Mouse (Mus musculus) urinary bladder, postnatal 0 days (tissue): ENCODE data around the gene Gm11595. TPM values are rescaled to one million over a fixed set of nuclear protein-coding genes. Genes with fewer than 3 reads are reported as not detected.

ENCODE experiments used
- polyA plus RNA-seq: library from polyadenylated mRNA; unstranded; fragments of >200 nt; fragmentation: Nextera tagmentation; extraction: Ambion mirVana; gene quantifications from 2 replicates; pipeline ENCODE4 v1.2.1, GENCODE M21; 2015

The Gm11595 gene
- polyA plus RNA-seq = not detected in 2 replicates

GRCm38 (mm10) chr11:99772813-99773212 is at the start of gene Gm11595:
Gene Gm11595 (minus strand): TSS chr11:99772913.

GRCm38 (mm10) chr11:99815566-99815965 is 42.9 kb upstream of the Gm11595 start, which contains the start of gene Gm11564:
Gene Gm11564 (minus strand): TSS chr11:99815666.

GRCm38 (mm10) chr11:99809792-99810191 is 37.1 kb upstream of the Gm11595 start, which contains the start of gene Krtap4-13:
Gene Krtap4-13 (minus strand): TSS chr11:99809892.

DNA sequence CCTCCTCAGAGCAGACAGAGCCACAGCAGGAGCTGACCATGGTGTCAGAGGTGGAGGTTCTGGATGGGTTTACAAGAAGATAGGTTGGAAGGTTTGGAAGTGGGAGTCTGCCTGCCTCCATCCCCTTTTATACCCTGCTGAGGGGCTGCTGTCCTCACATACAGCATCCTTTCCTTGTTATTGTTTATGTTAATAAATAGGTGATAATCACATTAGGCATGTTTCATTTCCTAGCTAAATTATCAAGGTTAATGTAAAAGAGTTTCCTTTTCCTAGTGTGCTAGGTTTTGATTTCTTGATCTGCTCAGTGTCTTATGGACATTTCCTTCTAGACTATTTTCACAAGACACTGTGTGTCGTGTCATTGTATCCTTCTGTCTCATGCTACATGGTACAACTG is 31.6 kb upstream of the Gm11595 start, which contains the start of gene Gm11554:
Gene Gm11554 (minus strand): TSS at position 101 of the 400 bp plus-strand sequence.

GRCm38 (mm10) chr11:99798832-99799231 is 26.1 kb upstream of the Gm11595 start, which contains the start of gene Gm11569:
Gene Gm11569 (minus strand): TSS chr11:99798932.

DNA sequence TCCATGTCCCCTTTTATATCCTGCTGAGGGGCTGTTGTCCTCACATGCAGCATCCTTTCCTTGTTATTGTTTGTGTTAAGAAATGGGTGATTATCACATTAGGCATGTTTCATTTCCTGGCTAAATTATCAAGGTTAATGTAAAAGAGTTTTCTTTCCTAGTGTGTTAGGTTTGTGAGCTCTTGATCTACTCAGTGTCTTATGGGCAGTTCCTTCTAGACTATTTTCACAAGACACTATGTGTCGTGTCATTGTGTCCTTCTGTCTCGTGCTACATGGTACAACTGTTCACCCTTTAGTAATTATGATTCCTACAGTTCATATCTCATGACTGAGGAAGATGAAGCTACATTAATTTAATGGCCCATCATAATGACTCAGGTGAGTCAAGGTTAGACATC is 20.7 kb upstream of the Gm11595 start, which contains the start of gene Gm11596:
Gene Gm11596 (minus strand): TSS at position 101 of the 400 bp plus-strand sequence.

DNA sequence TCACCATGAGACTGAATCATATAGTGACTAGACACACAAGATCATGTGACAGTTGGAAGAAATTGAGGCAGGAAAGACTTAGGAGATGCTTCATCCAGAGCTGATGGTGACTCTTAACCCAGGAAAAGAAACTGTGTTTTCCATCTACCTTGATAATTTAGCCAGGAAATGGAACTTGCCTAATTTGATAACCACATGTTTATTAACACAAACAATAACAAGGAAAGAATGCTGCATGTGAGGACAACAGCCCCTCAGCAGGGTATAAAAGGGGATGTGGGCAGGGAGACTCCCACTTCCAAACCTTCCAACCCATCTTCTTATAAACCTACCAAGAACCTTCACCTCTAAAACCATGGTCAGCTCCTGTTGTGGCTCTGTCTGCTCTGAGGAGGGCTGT is 12.2 kb upstream of the Gm11595 start, which contains the start of gene Krtap4-9:
Gene Krtap4-9 (plus strand): TSS at position 301 of the 400 bp plus-strand sequence.

GRCm38 (mm10) chr11:99780604-99781003 is 7.9 kb upstream of the Gm11595 start, which contains the start of gene Krtap4-8:
Gene Krtap4-8 (minus strand): TSS chr11:99780704.

GRCm38 (mm10) chr11:99734190-99734589 is 38.5 kb downstream of the Gm11595 start, which contains the start of gene Gm14180:
Gene Gm14180 (minus strand): TSS chr11:99734290.

Other genes starting within 250 kb of the Gm11595 start
- gene Krt40, start 229.8 kb downstream of the Gm11595 start, polyA plus RNA-seq = not detected in 2 replicates
- gene Krtap3-3, start 222.0 kb downstream of the Gm11595 start, polyA plus RNA-seq = not detected in 2 replicates
- gene Krtap3-2, start 216.1 kb downstream of the Gm11595 start, polyA plus RNA-seq = not detected in 2 replicates
- gene Gm11939, start 213.4 kb downstream of the Gm11595 start, polyA plus RNA-seq = not detected in 2 replicates
- not detected in 2 replicates for gene Krtap3-1, start 206.3 kb downstream of the Gm11595 start, polyA plus RNA-seq
- 0.12 TPM in 1 of 2 replicates, not detected in the other for gene Krtap1-5, start 191.9 kb downstream of the Gm11595 start, polyA plus RNA-seq
- not detected in 2 replicates for gene Krtap1-4, start 189.3 kb downstream of the Gm11595 start, polyA plus RNA-seq
- not detected in 2 replicates for gene Krtap1-3, start 181.6 kb downstream of the Gm11595 start, polyA plus RNA-seq
- not detected in 2 replicates for gene Krtap9-3, start 174.8 kb downstream of the Gm11595 start, polyA plus RNA-seq
- not detected in 2 replicates for gene Gm11938, start 169.6 kb downstream of the Gm11595 start, polyA plus RNA-seq
- gene Gm11937, start 162.7 kb downstream of the Gm11595 start, polyA plus RNA-seq = not detected in 2 replicates
- not detected in 2 replicates for gene Krtap2-4, start 158.1 kb downstream of the Gm11595 start, polyA plus RNA-seq
- not detected in 2 replicates for gene Gm11562, start 152.5 kb downstream of the Gm11595 start, polyA plus RNA-seq
- gene Krtap4-1, start 144.7 kb downstream of the Gm11595 start, polyA plus RNA-seq = not detected in 2 replicates
- not detected in 2 replicates for gene Krtap4-2, start 137.8 kb downstream of the Gm11595 start, polyA plus RNA-seq
- not detected in 2 replicates for gene Krtap4-7, start 128.8 kb downstream of the Gm11595 start, polyA plus RNA-seq
- gene Gm11555, start 122.7 kb downstream of the Gm11595 start, polyA plus RNA-seq = not detected in 2 replicates
- not detected in 2 replicates for gene Gm11563, start 114.0 kb downstream of the Gm11595 start, polyA plus RNA-seq
- not detected in 2 replicates for gene Krtap4-6, start 107.0 kb downstream of the Gm11595 start, polyA plus RNA-seq
- not detected in 2 replicates for gene Gm14190, start 82.2 kb downstream of the Gm11595 start, polyA plus RNA-seq
- not detected in 2 replicates for gene Gm14180, start 38.6 kb downstream of the Gm11595 start, polyA plus RNA-seq
- not detected in 2 replicates for gene Krtap4-8, start 7.8 kb upstream of the Gm11595 start, polyA plus RNA-seq
- not detected in 2 replicates for gene Krtap4-9, start 12.3 kb upstream of the Gm11595 start, polyA plus RNA-seq
- not detected in 2 replicates for gene Gm11596, start 20.6 kb upstream of the Gm11595 start, polyA plus RNA-seq
- not detected in 2 replicates for gene Gm11569, start 26.0 kb upstream of the Gm11595 start, polyA plus RNA-seq
- not detected in 2 replicates for gene Gm11554, start 31.5 kb upstream of the Gm11595 start, polyA plus RNA-seq
- not detected in 2 replicates for gene Krtap4-13, start 37.0 kb upstream of the Gm11595 start, polyA plus RNA-seq
- gene Gm11564, start 42.8 kb upstream of the Gm11595 start, polyA plus RNA-seq = not detected in 2 replicates
- gene 2300003K06Rik, start 65.2 kb upstream of the Gm11595 start, polyA plus RNA-seq = not detected in 2 replicates
- gene Krtap4-16, start 78.7 kb upstream of the Gm11595 start, polyA plus RNA-seq = not detected in 2 replicates
- not detected in 2 replicates for gene Gm11568, start 85.0 kb upstream of the Gm11595 start, polyA plus RNA-seq
- not detected in 2 replicates for gene Gm11559, start 91.6 kb upstream of the Gm11595 start, polyA plus RNA-seq
- gene Krtap9-1, start 100.5 kb upstream of the Gm11595 start, polyA plus RNA-seq = not detected in 2 replicates
- gene Gm11567, start 106.3 kb upstream of the Gm11595 start, polyA plus RNA-seq = not detected in 2 replicates
- gene Krtap31-1, start 135.0 kb upstream of the Gm11595 start, polyA plus RNA-seq = not detected in 2 replicates
- gene Gm11565, start 141.8 kb upstream of the Gm11595 start, polyA plus RNA-seq = not detected in 2 replicates
- gene Krtap31-2, start 163.4 kb upstream of the Gm11595 start, polyA plus RNA-seq = not detected in 2 replicates
- gene Krtap9-5, start 175.6 kb upstream of the Gm11595 start, polyA plus RNA-seq = not detected in 2 replicates
- gene Krtap29-1, start 206.1 kb upstream of the Gm11595 start, polyA plus RNA-seq = not detected in 2 replicates
- gene Krtap16-1, start 213.7 kb upstream of the Gm11595 start, polyA plus RNA-seq = not detected in 2 replicates
- not detected in 2 replicates for gene Krtap17-1, start 221.1 kb upstream of the Gm11595 start, polyA plus RNA-seq
- gene Krt33a, start 243.3 kb upstream of the Gm11595 start, polyA plus RNA-seq = 0.12 TPM in 1 of 2 replicates, not detected in the other